Mouse (Mus musculus) midbrain, embryonic 13.5 days (tissue): ENCODE data around the gene Marveld2. TPM values are rescaled to one million over a fixed set of nuclear protein-coding genes. Genes with fewer than 3 reads are reported as not detected.
A peak's percentile ranks its signal among the peaks of the same experiment; 100 is the strongest.

Experiments used
- ATAC-seq: fragments of 200-750 bp; cut with Nextera tagmentation; 2 replicates; pipeline ENCODE4 v1.8.0; 2017; ENCODE audit warnings: mild to moderate bottlenecking, moderate TSS enrichment, moderate library complexity
- H3K27ac ChIP-seq: fragments of 300-500 bp; sonication (generic); 2 replicates; pipeline ENCODE4 v1.5.1; 2015; ENCODE audit warnings: inconsistent platforms, mild to moderate bottlenecking, moderate library complexity
- H3K27me3 ChIP-seq: fragments of 300-500 bp; sonication (generic); 2 replicates; pipeline ENCODE4 v1.6.1; 2015; ENCODE audit warnings: mild to moderate bottlenecking, inconsistent platforms
- H3K36me3 ChIP-seq: fragments of 300-500 bp; sonication (generic); 2 replicates; pipeline ENCODE4 v1.6.1; 2015; ENCODE audit warnings: mild to moderate bottlenecking, inconsistent platforms
- H3K4me1 ChIP-seq: fragments of 300-500 bp; sonication (generic); replicated peaks from 2 replicates; pipeline ENCODE4 v1.6.1; 2015; ENCODE audit warnings: inconsistent platforms
- H3K4me2 ChIP-seq: fragments of 300-500 bp; sonication (generic); replicated peaks from 2 replicates; pipeline ENCODE4 v1.6.1; 2015; ENCODE audit warnings: moderate library complexity, mild to moderate bottlenecking, inconsistent platforms
- H3K4me3 ChIP-seq: fragments of 300-500 bp; sonication (generic); replicated peaks from 2 replicates; pipeline ENCODE4 v1.5.1; 2015; ENCODE audit warnings: mild to moderate bottlenecking, inconsistent platforms
- H3K9ac ChIP-seq: fragments of 300-500 bp; sonication (generic); replicated peaks from 2 replicates; pipeline ENCODE4 v1.6.1; 2015; ENCODE audit warnings: mild to moderate bottlenecking, inconsistent platforms
- H3K9me3 ChIP-seq: fragments of 300-500 bp; sonication (generic); 2 replicates; pipeline ENCODE4 v1.6.1; 2016; ENCODE audit warnings: mild to moderate bottlenecking, inconsistent platforms
- WGBS: fragments of 180-500 bp; shearing (Covaris S2); methylation state at CpG from one replicate; pipeline ENCODE4 v1.1.7; 2015; 5-methylcytosine and 5-hydroxymethylcytosine counted together
- polyA plus RNA-seq: library from polyadenylated mRNA; unstranded; fragments of >200 nt; fragmentation: Nextera tagmentation; extraction: Ambion mirVana; gene quantifications from 2 replicates; pipeline ENCODE4 v1.2.1, GENCODE M21; 2015

Gene Marveld2
- polyA plus RNA-seq, 1 experiment from 2014 or later, result 1.5 TPM

- Histone ChIP-seq H3K4me1 (peaks cover 21% of the 10 kb centered on the region), H3K27me3 (peaks cover 55% of the 10 kb centered on the region), H3K9ac (peak overlapping the region; percentile 65), H3K4me3 (peak overlapping the region; percentile 65), H3K36me3 (no peaks in the 10 kb centered on the region), H3K9me3 (no peaks in the 10 kb centered on the region), H3K27ac (no peak overlapping the region), H3K4me2 (peak overlapping the region; percentile 99)
- WGBS, result 3% methylated on average over 12 of the region's 12 CpGs
- no peak for ATAC-seq
Measured at GRCm38 (mm10) chr13:100553042-100553437, 63.7 kb downstream of the Marveld2 start.

- peaks cover 55% of the 10 kb centered on the region for H3K27me3 ChIP-seq
- H3K36me3 ChIP-seq, result no peaks in the 10 kb centered on the region
- no peak within 1 kb of the TSS for H3K27ac ChIP-seq
- peak within 1 kb of the TSS; percentile 99 for H3K4me2 ChIP-seq
- peak within 1 kb of the TSS; percentile 65 for H3K4me3 ChIP-seq
- peak; percentile 83 for ATAC-seq
- WGBS, result under 1% methylated on average over 44 of the region's 45 CpGs
- H3K9me3 ChIP-seq, result no peaks in the 10 kb centered on the region
- H3K4me1 ChIP-seq, result peaks cover 21% of the 10 kb centered on the region
- H3K9ac ChIP-seq, result peak within 1 kb of the TSS; percentile 65
Measured at GRCm38 (mm10) chr13:100552369-100553041, 64.3 kb downstream of the Marveld2 start, which contains the start of gene Ocln. Ocln (minus strand) TSS chr13:100552718.

DNA sequence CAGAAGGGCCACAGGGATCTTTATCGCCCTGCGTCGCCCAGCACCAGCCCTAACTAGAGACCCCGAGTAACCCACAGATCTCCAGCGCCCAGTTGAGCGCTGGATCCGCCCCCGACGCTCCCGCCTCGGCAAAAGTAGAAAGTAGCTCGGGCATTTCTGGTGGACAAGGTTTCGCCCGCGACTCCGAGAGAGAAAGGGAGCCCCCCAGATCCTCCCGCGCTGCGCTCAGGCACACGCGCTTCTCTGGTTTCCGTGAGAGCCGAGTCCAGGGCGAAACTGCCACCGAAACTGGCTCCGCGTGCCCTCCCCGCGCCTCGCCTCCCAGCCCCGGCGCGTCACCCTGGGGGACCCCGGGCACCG, 64.8 kb downstream of the Marveld2 start:
- peak overlapping the region; percentile 99 for H3K4me2 ChIP-seq
- H3K27me3 ChIP-seq, result peaks cover 55% of the 10 kb centered on the region
- no peak overlapping the region for H3K27ac ChIP-seq
- peak; percentile 55 for ATAC-seq
- under 1% methylated on average over 34 of the region's 35 CpGs for WGBS
- peaks cover 21% of the 10 kb centered on the region for H3K4me1 ChIP-seq
- no peaks in the 10 kb centered on the region for H3K36me3 ChIP-seq
- peak overlapping the region; percentile 65 for H3K9ac ChIP-seq
- no peaks in the 10 kb centered on the region for H3K9me3 ChIP-seq
- peak overlapping the region; percentile 65 for H3K4me3 ChIP-seq

DNA sequence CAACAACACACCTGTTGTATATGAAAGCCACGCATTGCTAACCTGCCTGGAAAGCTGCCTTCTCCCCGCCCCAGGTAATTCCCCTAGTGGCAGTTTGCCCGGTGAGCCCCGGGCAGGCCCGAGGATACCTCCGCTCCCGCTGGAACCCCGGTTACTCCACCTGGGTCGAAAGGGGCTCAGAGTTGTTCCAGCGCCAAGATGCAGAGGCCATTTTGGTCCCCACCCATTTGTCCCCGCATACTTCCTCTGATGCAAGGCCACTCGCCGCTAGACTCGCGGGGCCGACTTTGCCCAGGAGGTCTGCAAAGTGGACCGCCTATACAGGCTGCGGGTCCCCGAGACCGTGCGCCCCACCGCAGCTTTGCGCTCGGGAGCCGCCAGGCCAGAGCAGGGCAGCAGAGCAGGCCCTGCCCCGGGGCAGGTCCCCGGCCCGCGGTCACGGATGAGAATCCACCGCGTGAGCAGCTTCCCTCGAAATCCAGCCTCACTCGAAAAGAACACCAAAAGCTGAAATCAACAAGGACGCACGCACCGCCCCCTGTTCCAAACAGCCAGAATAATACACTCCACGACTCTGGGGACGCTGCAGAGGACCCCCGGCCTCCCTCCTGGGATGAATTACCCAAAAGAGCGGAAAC, 65.3 kb downstream of the Marveld2 start:
- WGBS, result 1% methylated on average over 41 of the region's 41 CpGs
- Histone ChIP-seq H3K9ac (peak overlapping the region; percentile 65), H3K9me3 (no peaks in the 10 kb centered on the region), H3K27me3 (peaks cover 55% of the 10 kb centered on the region), H3K27ac (no peak overlapping the region), H3K4me1 (peaks cover 21% of the 10 kb centered on the region), H3K4me3 (peak overlapping the region; percentile 65), H3K36me3 (no peaks in the 10 kb centered on the region), H3K4me2 (peak overlapping the region; percentile 99)
- ATAC-seq, result peak; percentile 43

- ATAC-seq, result no peak
- Histone ChIP-seq H3K4me1 (peaks cover 12% of the 10 kb centered on the region), H3K4me3 (no peak overlapping the region), H3K9ac (no peak overlapping the region), H3K27me3 (peaks cover 30% of the 10 kb centered on the region), H3K4me2 (no peak overlapping the region), H3K27ac (no peak overlapping the region), H3K36me3 (no peaks in the 10 kb centered on the region), H3K9me3 (no peaks in the 10 kb centered on the region)
- WGBS, result 88% methylated on average over 5 of the region's 5 CpGs
Measured at GRCm38 (mm10) chr13:100547269-100547668, 69.5 kb downstream of the Marveld2 start.

Other genes with a start within 250 kb of the Marveld2 start
- not detected in 2 replicates for gene Naip1, start 164.1 kb downstream of the Marveld2 start, polyA plus RNA-seq
- 75.9 and 79.6 TPM in 2 replicates for gene Gtf2h2, start 124.4 kb downstream of the Marveld2 start, polyA plus RNA-seq
- 3.6 and 4.3 TPM in 2 replicates for gene Ocln, start 64.3 kb downstream of the Marveld2 start, polyA plus RNA-seq
- 339 and 353 TPM in 2 replicates for gene Ak6, start 34.0 kb upstream of the Marveld2 start, polyA plus RNA-seq
- gene Rad17, start 34.1 kb upstream of the Marveld2 start, polyA plus RNA-seq, result 20.9 and 21.2 TPM in 2 replicates
- gene Taf9, start 34.6 kb upstream of the Marveld2 start, polyA plus RNA-seq, result 21.6 and 24.0 TPM in 2 replicates
- 1.5 and 2.1 TPM in 2 replicates for gene Ccdc125, start 52.7 kb upstream of the Marveld2 start, polyA plus RNA-seq
- gene Cdk7, start 114.0 kb upstream of the Marveld2 start, polyA plus RNA-seq, result 54.1 and 58.0 TPM in 2 replicates
- gene Mrps36, start 127.7 kb upstream of the Marveld2 start, polyA plus RNA-seq, result 122 and 137 TPM in 2 replicates
- gene Cenph, start 158.9 kb upstream of the Marveld2 start, polyA plus RNA-seq, result 14.5 and 16.2 TPM in 2 replicates
- 119 and 130 TPM in 2 replicates for gene Ccnb1, start 169.6 kb upstream of the Marveld2 start, polyA plus RNA-seq
- gene Slc30a5, start 216.5 kb upstream of the Marveld2 start, polyA plus RNA-seq, result 30.3 and 32.5 TPM in 2 replicates